Mouse (Mus musculus) stomach, embryonic 15.5 days (tissue): ENCODE measurements at regions not wholly inside any gene's neighbourhood (a gene's known extent, or its start where the extent isn't known, plus 50 kb on each side); places are given as distances from the start of the nearest gene placed in this dataset.

Experiments used
- ATAC-seq: fragments of 200-750 bp; cut with Nextera tagmentation; 2 replicates; pipeline ENCODE4 v1.8.0; 2017; ENCODE audit warnings: low read depth, moderate number of reproducible peaks, moderate TSS enrichment; ENCODE audit not compliant: insufficient read depth, low FRiP score
- H3K27ac ChIP-seq: fragments of 300-500 bp; sonication (generic); 2 replicates; pipeline ENCODE4 v1.5.1; 2015; ENCODE audit warnings: mild to moderate bottlenecking, inconsistent platforms
- H3K27me3 ChIP-seq: fragments of 300-500 bp; sonication (generic); replicated peaks from 2 replicates; pipeline ENCODE4 v1.6.1; 2015; ENCODE audit warnings: inconsistent platforms
- H3K36me3 ChIP-seq: fragments of 300-500 bp; sonication (generic); 2 replicates; pipeline ENCODE4 v1.6.1; 2015; ENCODE audit warnings: inconsistent platforms
- H3K4me1 ChIP-seq: fragments of 300-500 bp; sonication (generic); 2 replicates; pipeline ENCODE4 v1.6.1; 2015; ENCODE audit warnings: inconsistent platforms
- H3K4me2 ChIP-seq: fragments of 300-500 bp; sonication (generic); 2 replicates; pipeline ENCODE4 v1.6.1; 2015; ENCODE audit warnings: mild to moderate bottlenecking, inconsistent platforms
- H3K4me3 ChIP-seq: fragments of 300-500 bp; sonication (generic); replicated peaks from 2 replicates; pipeline ENCODE4 v1.5.1; 2015; ENCODE audit warnings: inconsistent platforms
- H3K9ac ChIP-seq: fragments of 300-500 bp; sonication (generic); 2 replicates; pipeline ENCODE4 v1.6.1; 2015; ENCODE audit warnings: inconsistent platforms
- H3K9me3 ChIP-seq: fragments of 300-500 bp; sonication (generic); 2 replicates; pipeline ENCODE4 v1.6.1; 2016; ENCODE audit warnings: inconsistent platforms
- WGBS: fragments of 180-500 bp; shearing (Covaris S2); methylation state at CpG from one replicate; pipeline ENCODE4 v1.1.7; 2015; 5-methylcytosine and 5-hydroxymethylcytosine counted together

- H3K27ac ChIP-seq = no peak overlapping the region
- peaks cover 12% of the 10 kb centered on the region for H3K4me1 ChIP-seq
- no peaks in the 10 kb centered on the region for H3K27me3 ChIP-seq
- no peak overlapping the region for H3K9ac ChIP-seq
- whole genome bisulfite sequencing = 67% methylated on average over 5 of the region's 5 CpGs
- no peak for ATAC-seq
- H3K36me3 ChIP-seq = no peaks in the 10 kb centered on the region
- no peak overlapping the region for H3K4me3 ChIP-seq
- no peak overlapping the region for H3K4me2 ChIP-seq
- no peaks in the 10 kb centered on the region for H3K9me3 ChIP-seq
Observed at GRCm38 (mm10) chr13:44409720-44410047, 319.6 kb upstream of the Jarid2 start.

- H3K9ac ChIP-seq = no peak overlapping the region
- H3K9me3 ChIP-seq = no peaks in the 10 kb centered on the region
- H3K4me2 ChIP-seq = no peak overlapping the region
- no peaks in the 10 kb centered on the region for H3K27me3 ChIP-seq
- no peaks in the 10 kb centered on the region for H3K36me3 ChIP-seq
- 87% methylated on average over 2 of the region's 2 CpGs for WGBS
- no peak overlapping the region for H3K27ac ChIP-seq
- no peak for ATAC-seq
- peaks cover 18% of the 10 kb centered on the region for H3K4me1 ChIP-seq
- no peak overlapping the region for H3K4me3 ChIP-seq
Observed at GRCm38 (mm10) chr13:44411781-44412496, 317.3 kb upstream of the Jarid2 start.

- H3K4me2 ChIP-seq = no peak overlapping the region
- no peak for ATAC-seq
- no peaks in the 10 kb centered on the region for H3K36me3 ChIP-seq
- H3K4me1 ChIP-seq = peaks cover 26% of the 10 kb centered on the region
- 47% methylated on average over 9 of the region's 9 CpGs for WGBS
- no peaks in the 10 kb centered on the region for H3K27me3 ChIP-seq
- H3K27ac ChIP-seq = no peak overlapping the region
- no peaks in the 10 kb centered on the region for H3K9me3 ChIP-seq
- no peak overlapping the region for H3K9ac ChIP-seq
- no peak overlapping the region for H3K4me3 ChIP-seq
Observed at GRCm38 (mm10) chr13:44413305-44413704, 316.0 kb upstream of the Jarid2 start.

GRCm38 (mm10) chr13:44415971-44416370 is 313.3 kb upstream of the Jarid2 start:
- Histone ChIP-seq H3K36me3 (no peaks in the 10 kb centered on the region), H3K27ac (no peak overlapping the region), H3K4me1 (peaks cover 18% of the 10 kb centered on the region), H3K9me3 (no peaks in the 10 kb centered on the region), H3K9ac (no peak overlapping the region), H3K4me2 (no peak overlapping the region), H3K4me3 (no peak overlapping the region), H3K27me3 (no peaks in the 10 kb centered on the region)
- 46% methylated on average over 7 of the region's 7 CpGs for WGBS
- ATAC-seq = no peak

- H3K9ac ChIP-seq = no peak overlapping the region
- H3K36me3 ChIP-seq = no peaks in the 10 kb centered on the region
- ATAC-seq = no peak
- 10% methylated on average over 8 of the region's 8 CpGs for WGBS
- peaks cover 18% of the 10 kb centered on the region for H3K4me1 ChIP-seq
- no peaks in the 10 kb centered on the region for H3K9me3 ChIP-seq
- no peak overlapping the region for H3K4me3 ChIP-seq
- peak overlapping the region; percentile 3; the same call in 1 of the 2 replicates for H3K4me2 ChIP-seq
- no peaks in the 10 kb centered on the region for H3K27me3 ChIP-seq
- no peak overlapping the region for H3K27ac ChIP-seq
Observed at GRCm38 (mm10) chr13:44416986-44417385, 312.3 kb upstream of the Jarid2 start.

- H3K4me2 ChIP-seq = no peak overlapping the region
- H3K4me3 ChIP-seq = no peak overlapping the region
- no peak overlapping the region for H3K9ac ChIP-seq
- H3K27ac ChIP-seq = 0 out of 2 replicates have a peak overlapping the region, but pooled peaks have one; percentile 2
- ATAC-seq = no peak
- H3K36me3 ChIP-seq = no peaks in the 10 kb centered on the region
- 74% methylated on average over 8 of the region's 8 CpGs for WGBS
- H3K4me1 ChIP-seq = peaks cover 18% of the 10 kb centered on the region
- no peaks in the 10 kb centered on the region for H3K27me3 ChIP-seq
- H3K9me3 ChIP-seq = no peaks in the 10 kb centered on the region
Observed at GRCm38 (mm10) chr13:44419056-44419455, 310.2 kb upstream of the Jarid2 start.

GRCm38 (mm10) chr13:44419472-44420226 is 309.6 kb upstream of the Jarid2 start:
- Histone ChIP-seq H3K9me3 (no peaks in the 10 kb centered on the region), H3K36me3 (no peaks in the 10 kb centered on the region), H3K4me3 (no peak overlapping the region), H3K27me3 (no peaks in the 10 kb centered on the region), H3K27ac (peak overlapping the region; percentile 2; the same call in 1 of the 2 replicates), H3K4me2 (peak overlapping the region; percentile 9; the same call in 1 of the 2 replicates), H3K9ac (no peak overlapping the region), H3K4me1 (peaks cover 18% of the 10 kb centered on the region)
- WGBS = 20% methylated on average over 12 of the region's 15 CpGs
- ATAC-seq = peak; percentile 33

- Histone ChIP-seq H3K4me2 (peak overlapping the region; percentile 9; the same call in 1 of the 2 replicates), H3K27me3 (no peaks in the 10 kb centered on the region), H3K9me3 (no peaks in the 10 kb centered on the region), H3K9ac (no peak overlapping the region), H3K4me1 (peaks cover 18% of the 10 kb centered on the region), H3K4me3 (no peak overlapping the region), H3K27ac (no peak overlapping the region), H3K36me3 (no peaks in the 10 kb centered on the region)
- ATAC-seq = peak; percentile 31; the same call in 1 of the 2 replicates
- 30% methylated on average over 6 of the region's 6 CpGs for WGBS
Observed at GRCm38 (mm10) chr13:44420227-44420592, 309.1 kb upstream of the Jarid2 start.

- Histone ChIP-seq H3K4me2 (no peak overlapping the region), H3K9ac (no peak overlapping the region), H3K4me1 (peaks cover 18% of the 10 kb centered on the region), H3K36me3 (no peaks in the 10 kb centered on the region), H3K27ac (no peak overlapping the region), H3K4me3 (no peak overlapping the region), H3K9me3 (no peaks in the 10 kb centered on the region), H3K27me3 (no peaks in the 10 kb centered on the region)
- WGBS = 93% methylated on average over 8 of the region's 8 CpGs
- ATAC-seq = no peak
Observed at GRCm38 (mm10) chr13:44420941-44421340, 308.3 kb upstream of the Jarid2 start.

GRCm38 (mm10) chr13:44421426-44421825 is 307.8 kb upstream of the Jarid2 start:
- 84% methylated on average over 3 of the region's 3 CpGs for WGBS
- Histone ChIP-seq H3K4me1 (peaks cover 15% of the 10 kb centered on the region), H3K4me3 (no peak overlapping the region), H3K27me3 (no peaks in the 10 kb centered on the region), H3K27ac (no peak overlapping the region), H3K36me3 (no peaks in the 10 kb centered on the region), H3K4me2 (no peak overlapping the region), H3K9ac (no peak overlapping the region), H3K9me3 (no peaks in the 10 kb centered on the region)
- no peak for ATAC-seq

GRCm38 (mm10) chr13:44421922-44422321 is 307.4 kb upstream of the Jarid2 start:
- Histone ChIP-seq H3K27ac (no peak overlapping the region), H3K4me1 (peaks cover 12% of the 10 kb centered on the region), H3K36me3 (no peaks in the 10 kb centered on the region), H3K9me3 (no peaks in the 10 kb centered on the region), H3K9ac (no peak overlapping the region), H3K4me2 (no peak overlapping the region), H3K27me3 (no peaks in the 10 kb centered on the region), H3K4me3 (no peak overlapping the region)
- no peak for ATAC-seq
- WGBS = 82% methylated on average over 5 of the region's 5 CpGs

- H3K9me3 ChIP-seq = no peaks in the 10 kb centered on the region
- no peak overlapping the region; the same call in 1 of the 2 replicates for H3K4me2 ChIP-seq
- H3K4me1 ChIP-seq = no peaks in the 10 kb centered on the region
- no peaks in the 10 kb centered on the region for H3K27me3 ChIP-seq
- H3K27ac ChIP-seq = no peak overlapping the region
- H3K4me3 ChIP-seq = no peak overlapping the region
- H3K36me3 ChIP-seq = no peaks in the 10 kb centered on the region
- no peak for ATAC-seq
- WGBS = 71% methylated on average over 8 of the region's 8 CpGs
- H3K9ac ChIP-seq = no peak overlapping the region
Observed at GRCm38 (mm10) chr13:44430492-44430891, 298.8 kb upstream of the Jarid2 start.
